Mouse (Mus musculus): ENCODE data around the gene Clic1. TPM values are rescaled to one million over a fixed set of nuclear protein-coding genes. Genes with fewer than 3 reads are reported as not detected.

Gene Clic1
- polyA plus RNA-seq, 1 experiment, result 173 TPM

DNA sequence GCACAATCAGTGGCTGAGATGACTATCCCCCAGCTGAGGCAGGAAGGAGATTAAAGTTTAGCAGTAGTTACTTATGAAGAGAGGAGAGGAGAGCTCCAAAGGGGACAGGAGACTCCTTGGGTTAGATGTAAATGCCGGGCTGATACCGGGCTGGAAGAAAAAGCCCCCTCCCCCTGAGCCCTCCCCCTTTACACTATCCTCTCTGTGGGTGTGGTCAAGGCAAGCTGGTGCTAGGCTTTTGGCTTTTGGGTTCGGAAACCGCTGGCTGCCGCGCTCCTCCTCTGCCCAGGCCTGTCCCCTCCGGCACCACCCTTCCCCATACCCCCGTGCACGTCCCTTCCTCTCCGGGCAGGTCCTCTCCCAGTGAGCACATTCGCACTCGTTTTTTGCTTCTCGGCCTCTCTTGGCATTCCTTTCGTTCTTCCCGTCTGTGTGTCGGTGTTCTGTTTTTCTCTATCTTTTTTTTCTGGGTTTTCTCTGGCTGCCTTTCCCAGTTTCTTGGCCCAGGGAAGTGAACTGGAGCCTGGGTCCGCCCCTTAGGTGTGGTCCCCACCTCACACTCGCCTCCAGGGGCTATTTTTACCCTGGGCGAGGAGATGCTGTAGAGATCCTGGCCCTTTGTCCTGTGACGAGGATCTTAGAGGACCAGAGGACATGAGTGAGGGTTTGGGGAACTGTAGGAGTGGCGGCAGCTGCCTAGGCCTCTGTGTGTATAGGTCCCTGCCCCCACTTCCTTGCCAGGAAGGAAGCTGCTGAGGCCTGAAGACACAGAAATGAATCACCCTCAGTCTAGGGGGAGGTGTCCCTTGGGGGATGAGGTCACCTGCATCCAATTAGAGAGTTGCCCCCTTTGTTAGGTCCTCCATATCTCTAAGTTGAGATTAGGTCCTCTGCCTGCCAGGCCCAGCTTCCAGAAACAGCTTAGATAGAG is 1.7 kb downstream of the Clic1 start:
- peaks cover 9% of the 10 kb centered on the region for H3K4me1 ChIP-seq (ENCODE audit: control insufficient read depth, insufficient read depth, low read length)

DNA sequence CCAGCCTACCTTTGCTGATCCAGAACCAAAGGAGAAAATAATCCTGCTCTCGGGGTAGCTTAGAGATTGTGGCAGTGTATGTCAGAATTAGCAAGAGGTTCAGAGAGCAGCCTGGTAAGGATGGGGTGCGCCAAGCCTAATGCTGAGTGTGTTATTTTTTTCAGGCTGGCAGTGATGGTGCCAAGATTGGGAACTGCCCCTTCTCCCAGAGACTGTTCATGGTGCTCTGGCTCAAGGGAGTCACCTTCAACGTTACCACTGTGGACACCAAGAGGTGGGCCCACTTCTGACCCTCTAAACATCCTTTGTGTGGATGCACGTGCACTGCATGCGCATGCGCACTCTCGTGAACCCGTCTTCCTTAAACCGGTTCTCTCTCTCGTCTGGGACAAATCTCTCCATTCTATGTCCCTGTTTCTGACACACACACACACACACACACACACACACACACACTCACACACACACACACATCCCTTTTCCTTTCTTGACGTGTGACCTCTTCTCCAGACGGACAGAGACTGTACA is 2.6 kb downstream of the Clic1 start:
- peaks cover 23% of the 10 kb centered on the region for H3K36me3 ChIP-seq (ENCODE audit: control insufficient read depth, insufficient read depth, low read length, poor library complexity, severe bottlenecking)

More for the DNA sequence above, 1.7 kb downstream of the Clic1 start:
- Histone ChIP-seq H3K36me3 (ENCODE audit: control insufficient read depth, insufficient read depth, low read length, poor library complexity, severe bottlenecking) (peaks cover 23% of the 10 kb centered on the region), H3K27me3 (ENCODE audit: control insufficient read depth, insufficient read depth, low read length, poor library complexity, severe bottlenecking) (no peaks in the 10 kb centered on the region), H3K27ac (ENCODE audit: insufficient read depth, low read length) (peak overlapping the region; percentile 90), H3K4me3 (ENCODE audit: low read depth, low read length) (peak overlapping the region; percentile 64), H3K9me3 (replicated peaks; ENCODE audit: control insufficient read depth, insufficient read depth, low read length, poor library complexity, severe bottlenecking) (no peaks in the 10 kb centered on the region), H3K9ac (ENCODE audit: low read depth, poor library complexity, severe bottlenecking) (peak overlapping the region; percentile 94)
- TF ChIP-seq EP300 (IDR thresholded peaks at IDR 0.05; ENCODE audit: insufficient read depth, low read depth, low read length) (peak; percentile 66), POLR2A (IDR thresholded peaks at IDR 0.05; ENCODE audit: insufficient read depth, low read length) (peak; percentile 59), CTCF (IDR thresholded peaks at IDR 0.05; ENCODE audit: low read depth, low read length) (no peak)

DNA sequence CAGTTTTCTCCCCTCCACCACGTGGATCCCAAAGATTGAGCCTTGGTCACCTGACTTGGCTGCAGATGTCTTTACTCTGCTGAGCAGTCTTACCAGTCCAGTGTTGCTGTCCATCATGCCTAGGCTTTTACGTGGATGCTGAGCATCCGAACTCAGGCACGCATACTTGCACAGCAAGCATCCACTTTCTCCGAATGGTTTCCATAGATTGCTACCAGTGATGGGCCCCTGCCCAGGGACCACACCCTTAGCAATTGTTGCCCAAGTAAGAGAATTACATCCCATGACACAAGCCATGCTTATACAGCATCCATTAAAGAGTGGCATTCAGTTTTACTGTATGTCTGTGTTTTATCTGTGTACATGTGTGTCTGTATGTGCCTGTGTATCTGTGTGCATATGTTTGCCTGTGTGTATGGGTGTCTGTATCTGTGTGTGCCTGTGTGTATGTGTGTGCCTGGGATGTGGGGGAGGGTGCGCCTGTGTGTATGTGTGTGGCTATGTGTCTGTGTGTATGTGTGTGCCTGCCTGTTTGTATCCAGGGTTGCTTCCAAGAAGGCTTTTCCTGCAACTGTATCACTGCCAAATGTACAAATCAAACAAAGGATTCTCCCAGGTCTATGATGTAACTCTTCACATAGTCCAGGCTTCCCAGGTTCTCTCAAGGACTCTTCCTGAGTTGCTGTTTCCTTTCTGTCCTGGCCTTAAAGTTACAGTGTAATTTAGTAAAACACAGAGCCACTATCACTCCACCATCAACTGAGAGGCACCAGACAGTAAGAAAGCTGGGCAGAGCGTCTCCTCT is 6.1 kb downstream of the Clic1 start:
- no peaks in the 10 kb centered on the region for H3K9me3 ChIP-seq (replicated peaks; ENCODE audit: control insufficient read depth, insufficient read depth, low read length, poor library complexity, severe bottlenecking)
- no peak for TF ChIP-seq CTCF (IDR thresholded peaks at IDR 0.05; ENCODE audit: low read depth, low read length)
- TF ChIP-seq EP300 (IDR thresholded peaks at IDR 0.05; ENCODE audit: insufficient read depth, low read depth, low read length), result no peak
- no peak for TF ChIP-seq POLR2A (IDR thresholded peaks at IDR 0.05; ENCODE audit: insufficient read depth, low read length)
- H3K4me1 ChIP-seq (ENCODE audit: control insufficient read depth, insufficient read depth, low read length), result peaks cover 6% of the 10 kb centered on the region
- no peaks in the 10 kb centered on the region for H3K27me3 ChIP-seq (ENCODE audit: control insufficient read depth, insufficient read depth, low read length, poor library complexity, severe bottlenecking)
- no peak overlapping the region for H3K9ac ChIP-seq (ENCODE audit: low read depth, poor library complexity, severe bottlenecking)
- H3K4me3 ChIP-seq (ENCODE audit: low read depth, low read length), result no peak overlapping the region
- H3K36me3 ChIP-seq (ENCODE audit: control insufficient read depth, insufficient read depth, low read length, poor library complexity, severe bottlenecking), result peaks cover 26% of the 10 kb centered on the region
- no peak overlapping the region for H3K27ac ChIP-seq (ENCODE audit: insufficient read depth, low read length)

More for the DNA sequence above, 2.6 kb downstream of the Clic1 start:
- no peaks in the 10 kb centered on the region for H3K27me3 ChIP-seq (ENCODE audit: control insufficient read depth, insufficient read depth, low read length, poor library complexity, severe bottlenecking)
- H3K9me3 ChIP-seq (replicated peaks; ENCODE audit: control insufficient read depth, insufficient read depth, low read length, poor library complexity, severe bottlenecking), result no peaks in the 10 kb centered on the region
- H3K4me3 ChIP-seq (ENCODE audit: low read depth, low read length), result peak overlapping the region; percentile 64
- peaks cover 9% of the 10 kb centered on the region for H3K4me1 ChIP-seq (ENCODE audit: control insufficient read depth, insufficient read depth, low read length)
- peak overlapping the region; percentile 90 for H3K27ac ChIP-seq (ENCODE audit: insufficient read depth, low read length)
- TF ChIP-seq POLR2A (IDR thresholded peaks at IDR 0.05; ENCODE audit: insufficient read depth, low read length), result no peak
- peak; percentile 69; the same call in 1 of the 2 replicates for TF ChIP-seq EP300 (IDR thresholded peaks at IDR 0.05; ENCODE audit: insufficient read depth, low read depth, low read length)
- peak overlapping the region; percentile 94 for H3K9ac ChIP-seq (ENCODE audit: low read depth, poor library complexity, severe bottlenecking)

DNA sequence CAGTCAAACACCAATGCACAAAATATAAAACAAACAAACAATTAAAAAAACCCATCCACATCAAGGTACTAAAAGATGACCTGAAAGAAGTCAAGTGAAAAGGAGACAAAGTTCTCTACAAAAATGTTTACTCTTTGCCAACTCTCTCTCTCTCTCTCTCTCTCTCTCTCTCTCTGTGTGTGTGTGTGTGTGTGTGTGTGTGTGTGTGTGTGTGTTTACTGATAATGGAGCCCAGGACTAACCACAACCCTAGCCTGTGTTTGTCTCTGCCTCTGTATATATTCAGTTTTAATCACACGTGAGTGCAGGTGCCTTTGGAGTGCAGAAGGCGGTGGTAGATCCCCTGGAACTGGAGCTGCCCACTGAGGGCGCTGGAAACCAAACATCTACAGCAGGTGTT is 7.3 kb downstream of the Clic1 start:
- Histone ChIP-seq H3K27ac (ENCODE audit: insufficient read depth, low read length) (no peak overlapping the region), H3K27me3 (ENCODE audit: control insufficient read depth, insufficient read depth, low read length, poor library complexity, severe bottlenecking) (no peaks in the 10 kb centered on the region), H3K4me1 (ENCODE audit: control insufficient read depth, insufficient read depth, low read length) (peaks cover 11% of the 10 kb centered on the region), H3K9ac (ENCODE audit: low read depth, poor library complexity, severe bottlenecking) (no peak overlapping the region), H3K4me3 (ENCODE audit: low read depth, low read length) (no peak overlapping the region), H3K9me3 (replicated peaks; ENCODE audit: control insufficient read depth, insufficient read depth, low read length, poor library complexity, severe bottlenecking) (no peaks in the 10 kb centered on the region), H3K36me3 (ENCODE audit: control insufficient read depth, insufficient read depth, low read length, poor library complexity, severe bottlenecking) (peaks cover 26% of the 10 kb centered on the region)
- TF ChIP-seq EP300 (IDR thresholded peaks at IDR 0.05; ENCODE audit: insufficient read depth, low read depth, low read length) (no peak), POLR2A (IDR thresholded peaks at IDR 0.05; ENCODE audit: insufficient read depth, low read length) (no peak), CTCF (IDR thresholded peaks at IDR 0.05; ENCODE audit: low read depth, low read length) (no peak)

DNA sequence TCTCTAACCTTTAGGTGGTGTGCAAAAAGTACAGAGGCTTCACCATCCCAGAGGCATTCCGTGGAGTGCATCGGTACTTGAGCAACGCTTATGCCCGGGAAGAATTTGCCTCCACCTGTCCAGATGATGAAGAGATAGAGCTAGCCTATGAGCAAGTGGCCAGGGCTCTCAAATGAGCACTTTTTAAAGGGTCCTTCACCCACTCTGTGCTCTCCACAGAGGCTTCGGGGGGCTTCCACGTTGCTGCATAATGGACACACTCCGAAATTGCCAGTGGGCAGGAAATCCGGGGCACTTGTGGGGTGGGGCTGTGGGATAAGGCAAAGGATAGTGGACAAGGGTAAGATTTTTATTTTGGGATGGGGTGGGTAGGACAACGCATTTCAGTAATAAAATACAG is 8.6 kb downstream of the Clic1 start:
- Histone ChIP-seq H3K27me3 (ENCODE audit: control insufficient read depth, insufficient read depth, low read length, poor library complexity, severe bottlenecking) (no peaks in the 10 kb centered on the region), H3K27ac (ENCODE audit: insufficient read depth, low read length) (0 out of 2 replicates have a peak overlapping the region, but pooled peaks have one; percentile 6), H3K9ac (ENCODE audit: low read depth, poor library complexity, severe bottlenecking) (no peak overlapping the region), H3K36me3 (ENCODE audit: control insufficient read depth, insufficient read depth, low read length, poor library complexity, severe bottlenecking) (peaks cover 21% of the 10 kb centered on the region), H3K4me1 (ENCODE audit: control insufficient read depth, insufficient read depth, low read length) (peaks cover 6% of the 10 kb centered on the region), H3K4me3 (ENCODE audit: low read depth, low read length) (no peak overlapping the region), H3K9me3 (replicated peaks; ENCODE audit: control insufficient read depth, insufficient read depth, low read length, poor library complexity, severe bottlenecking) (no peaks in the 10 kb centered on the region)
- TF ChIP-seq EP300 (IDR thresholded peaks at IDR 0.05; ENCODE audit: insufficient read depth, low read depth, low read length) (no peak), CTCF (IDR thresholded peaks at IDR 0.05; ENCODE audit: low read depth, low read length) (no peak), POLR2A (IDR thresholded peaks at IDR 0.05; ENCODE audit: insufficient read depth, low read length) (no peak)

Measured in ES-Bruce4 (cell line).